Mouse (Mus musculus): ENCODE results near the gene Tecpr2. TPM values are rescaled to one million over a fixed set of nuclear protein-coding genes. Genes with fewer than 3 reads are reported as not detected.
"Not testable (repeated sequence)": the region's sequence is repeated elsewhere in the genome, so short reads cannot be mapped to it uniquely, and the experiment has no call there.

The Tecpr2 gene
- 10 to 100 TPM; 40.1 to 46.1 (median 44.4) TPM for total RNA-seq (2022)

DNA sequence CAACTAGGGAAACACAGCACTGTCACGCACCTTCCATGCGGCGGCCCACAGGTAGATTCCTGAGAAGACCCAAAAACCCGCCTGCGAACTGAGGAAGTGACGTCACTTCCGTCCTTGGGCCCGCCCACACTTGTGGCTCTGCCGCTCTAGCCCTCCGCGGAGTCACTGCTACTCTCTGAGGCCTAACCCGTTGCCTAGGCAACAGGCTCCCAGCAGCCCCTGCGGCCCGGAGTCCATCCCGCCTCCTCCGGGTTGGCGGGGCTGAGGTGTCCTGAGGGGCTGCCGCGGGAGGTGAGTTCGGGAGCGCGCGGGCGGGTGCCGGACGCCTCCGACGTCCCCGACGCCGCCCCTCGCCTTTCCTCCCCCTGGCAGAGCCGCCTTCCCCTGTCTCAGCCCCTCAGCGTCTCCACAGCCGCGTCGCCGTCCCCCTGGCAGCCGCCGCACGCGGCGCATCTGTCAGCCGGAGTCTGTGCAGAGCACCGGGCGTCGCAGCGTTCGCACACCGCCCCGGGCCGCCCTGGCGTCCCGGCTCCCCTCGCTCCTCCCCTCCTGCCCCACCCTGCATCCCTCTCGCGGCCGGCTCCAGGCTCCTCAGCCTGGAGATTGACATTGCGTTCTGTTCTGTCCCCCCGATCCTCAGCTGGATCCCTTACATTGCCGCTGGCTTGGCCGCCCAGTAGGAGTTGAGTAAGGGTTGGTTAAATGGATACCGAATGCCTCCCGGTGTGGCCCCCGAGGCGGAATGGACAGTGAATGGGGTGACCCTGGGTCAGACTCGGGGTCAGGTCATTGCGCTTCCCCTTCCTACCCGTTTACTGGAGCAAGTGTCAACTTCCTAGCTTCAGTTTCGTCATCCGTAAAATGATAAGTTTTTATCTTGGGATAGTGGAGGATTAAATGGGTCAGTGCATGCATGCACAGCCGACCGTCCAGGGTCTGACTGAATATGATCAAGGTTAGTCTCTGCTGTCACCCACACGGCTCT lies at the start of gene Tecpr2, which contains the start of gene Cinp:
Gene Tecpr2 (plus strand): TSS at position 229 of the 985 bp plus-strand sequence.
Gene Cinp (minus strand): TSS at position 110 of the 985 bp plus-strand sequence.
- DNase-seq (ENCODE audit: low spot score in 2 of 2): peak; percentile 96 to 97

DNA sequence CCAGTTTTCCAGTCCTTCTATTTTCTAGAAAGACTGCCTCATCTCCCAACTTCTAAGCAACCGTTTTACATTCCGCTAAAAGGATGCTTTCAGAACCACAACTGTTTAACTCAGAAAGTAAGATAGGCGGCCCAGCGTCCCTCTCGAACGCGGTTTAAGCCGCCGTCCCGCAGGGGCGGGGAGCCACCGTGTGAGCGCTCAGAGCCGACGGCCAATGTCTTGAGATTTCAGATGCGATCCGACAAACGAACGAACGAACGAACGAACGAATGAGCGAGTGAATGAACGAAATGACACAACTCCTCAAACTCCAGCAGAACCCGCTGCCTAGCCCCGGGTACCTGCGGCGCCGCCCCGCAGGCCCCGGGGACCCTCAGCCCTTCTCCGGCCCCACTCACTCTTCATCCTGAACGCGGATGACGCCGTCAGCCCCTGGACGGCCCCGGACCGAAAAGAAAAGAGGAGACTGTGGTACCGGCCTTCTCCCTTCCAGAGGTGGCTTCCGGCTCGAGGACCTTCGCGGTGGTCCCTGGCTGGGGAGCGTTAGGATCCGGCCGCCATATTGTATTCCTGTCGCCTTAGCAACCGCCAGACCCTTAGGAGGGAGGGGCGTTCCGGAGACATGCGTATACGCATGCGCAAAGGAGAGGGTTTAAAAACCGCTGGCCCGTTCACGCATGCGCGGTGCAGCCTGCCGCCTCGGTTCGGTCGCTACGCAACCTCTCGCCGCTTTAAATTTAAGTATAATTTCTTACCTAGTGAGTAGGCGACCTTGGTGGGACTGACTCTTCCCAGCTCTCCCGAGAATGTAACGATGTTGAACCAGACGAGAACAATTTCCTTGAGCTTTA lies 48.5 kb upstream of the Tecpr2 start, which contains the start of gene Mok:
Gene Mok (minus strand): TSS at position 592 of the 851 bp plus-strand sequence.
- DNase-seq (ENCODE audit: low spot score in 2 of 2): peak; percentile 91 to 96

GRCm38 (mm10) chr12:110841731-110842493 lies 47.2 kb upstream of the Tecpr2 start:
- DNase-seq (ENCODE audit: low spot score in 2 of 2): no peak

- DNase-seq (ENCODE audit: low spot score in 2 of 2): peak in 1 of 2 experiments; percentile 87
These were observed 45.6 kb upstream of the Tecpr2 start for GRCm38 (mm10) chr12:110843194-110844048.

DNA sequence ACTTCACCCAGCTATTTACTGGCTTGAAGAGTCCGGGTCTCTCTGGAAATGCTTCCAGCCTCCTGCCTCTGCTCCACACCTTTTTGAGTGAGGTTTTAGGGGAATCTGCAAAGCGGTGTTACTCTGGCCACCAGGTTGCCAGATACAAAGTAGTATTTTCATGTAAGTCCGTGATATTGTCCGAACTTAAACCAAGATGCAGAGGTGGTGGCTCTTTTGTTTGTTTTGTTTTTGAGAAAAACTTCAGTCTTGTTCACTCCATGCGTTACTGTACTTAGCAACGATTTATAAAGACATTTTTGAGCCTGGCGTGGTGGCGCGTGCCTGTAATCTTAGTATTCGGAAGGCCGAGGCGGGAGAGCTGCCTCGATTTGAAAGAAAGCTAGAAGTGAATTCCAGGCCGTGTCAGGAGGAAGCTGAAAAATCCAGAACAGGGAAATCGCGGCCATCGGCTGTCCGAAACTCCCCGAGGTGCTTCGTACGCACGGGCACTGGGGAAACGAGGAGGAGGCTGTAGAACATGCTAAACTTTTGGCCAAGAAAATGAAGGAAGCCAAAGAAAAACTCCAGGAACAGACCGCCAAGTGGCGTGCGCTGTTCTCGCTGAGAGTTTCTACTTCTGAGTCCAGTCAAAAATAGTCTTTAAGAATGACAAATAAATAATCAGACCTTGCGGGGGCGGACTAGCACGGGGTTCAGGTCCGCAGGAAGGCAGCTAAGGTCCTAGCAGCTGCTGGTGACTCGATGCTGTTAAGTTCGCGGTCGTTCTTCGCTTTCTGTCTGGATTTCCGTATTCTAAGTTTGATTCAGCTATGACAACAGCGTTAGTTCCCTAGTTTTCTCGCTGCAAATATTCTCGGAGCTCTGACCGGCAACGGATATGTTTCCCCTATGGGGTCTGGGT lies 44.6 kb upstream of the Tecpr2 start:
- DNase-seq (ENCODE audit: low spot score in 2 of 2): no peak

DNA sequence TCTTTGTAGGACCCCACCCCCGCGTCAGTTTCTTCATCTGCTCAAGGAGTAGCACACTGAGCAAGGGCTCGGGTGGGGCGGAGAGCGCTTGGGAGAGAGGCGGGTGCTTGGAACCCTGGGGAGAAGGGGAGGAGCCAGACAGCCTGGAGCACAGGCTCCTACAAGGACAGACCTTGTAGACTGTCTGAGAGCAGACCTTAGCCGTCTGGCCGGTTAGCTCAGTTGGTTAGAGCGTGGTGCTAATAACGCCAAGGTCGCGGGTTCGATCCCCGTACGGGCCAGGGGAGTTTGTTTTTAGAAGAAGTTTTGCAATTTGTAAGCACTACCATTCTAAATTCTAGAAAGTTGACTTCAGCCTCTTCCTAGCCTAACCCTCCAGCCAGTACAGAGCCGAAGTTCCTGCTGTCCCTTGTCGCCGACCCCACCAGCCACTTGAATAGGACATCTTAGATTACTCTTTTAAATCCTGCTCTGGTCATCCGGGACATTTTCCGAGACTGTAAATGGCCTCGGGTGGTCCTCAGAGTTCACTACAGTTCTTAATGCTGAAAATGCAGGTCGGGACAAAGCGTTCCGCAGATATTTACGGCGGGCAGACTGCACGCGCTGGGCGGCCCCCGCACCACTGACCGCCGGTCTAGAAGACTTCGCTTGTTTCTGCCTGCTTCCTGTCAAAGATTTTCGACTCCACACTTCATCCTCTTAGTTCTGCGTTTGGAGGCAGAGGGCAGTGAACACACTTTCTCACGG lies 43.8 kb upstream of the Tecpr2 start:
- DNase-seq (ENCODE audit: low spot score in 2 of 2): peak; percentile 77 to 88

- DNase-seq (ENCODE audit: low spot score in 2 of 2): no peak
These were observed 42.8 kb upstream of the Tecpr2 start for GRCm38 (mm10) chr12:110846191-110846765.

DNA sequence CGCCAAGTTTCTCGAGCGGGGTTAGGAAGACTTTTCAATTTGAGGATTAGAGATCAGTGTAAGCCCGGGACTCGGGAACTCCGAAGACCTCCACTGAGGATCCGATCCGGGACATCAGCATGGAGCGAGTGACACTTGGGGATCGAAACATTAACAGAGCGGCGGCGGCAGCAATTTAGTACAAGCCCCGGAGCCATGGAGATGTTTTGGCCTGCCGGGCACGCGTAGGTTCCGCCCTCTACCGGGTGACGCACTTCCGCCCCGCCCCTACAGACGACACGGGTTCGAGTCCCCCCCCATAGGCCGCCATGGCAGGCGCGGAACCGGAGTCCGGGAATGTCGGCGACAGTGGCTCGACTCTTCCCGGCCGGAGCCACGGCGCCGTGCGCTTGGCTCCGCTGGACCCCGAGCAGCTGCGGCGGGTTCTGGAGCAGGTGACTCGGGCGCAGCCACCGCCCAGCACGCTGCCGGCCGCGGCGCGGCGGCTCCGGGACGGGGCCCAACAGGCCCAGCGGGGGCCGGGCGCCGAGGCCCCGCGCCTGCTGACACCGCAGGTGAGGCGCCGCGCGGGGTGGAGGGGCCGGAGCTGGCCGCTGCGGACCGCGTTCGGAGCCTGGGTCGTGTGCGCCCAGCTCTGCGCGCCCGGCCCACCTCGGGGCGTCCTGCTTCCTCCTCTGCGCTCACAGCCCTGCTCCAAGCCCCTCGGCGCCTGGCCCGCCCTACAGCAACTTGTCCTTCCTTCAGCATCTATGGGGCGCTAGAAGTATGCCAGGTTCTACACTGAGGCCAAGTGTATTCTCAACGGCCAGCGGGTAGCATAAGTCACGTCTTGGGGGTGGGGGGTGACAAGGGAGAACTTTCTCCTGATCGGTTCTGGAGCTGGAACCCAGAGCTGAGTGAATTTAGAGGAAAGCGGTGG lies 38.8 kb upstream of the Tecpr2 start, which contains the start of gene Zfp839:
Gene Zfp839 (plus strand): TSS at position 244 of the 919 bp plus-strand sequence.
- peak; percentile 77 to 84 for DNase-seq (ENCODE audit: low spot score in 2 of 2)

DNA sequence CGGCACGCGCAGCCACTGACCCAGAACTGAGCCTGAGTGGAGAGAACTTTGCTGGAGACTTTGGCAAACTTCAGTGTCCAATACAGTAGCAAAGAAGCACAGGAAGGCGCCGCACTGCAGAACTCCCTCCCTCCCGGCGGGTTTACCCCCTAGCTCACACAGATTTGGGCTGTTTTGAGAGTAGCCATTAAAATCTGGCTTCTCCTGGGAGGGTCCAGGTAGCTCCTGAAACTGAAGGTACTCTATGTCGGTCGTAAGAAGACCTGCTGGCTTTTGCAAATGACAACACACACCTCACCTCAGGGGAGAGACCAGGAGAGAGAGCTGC lies 38.2 kb upstream of the Tecpr2 start:
- DNase-seq (ENCODE audit: low spot score in 2 of 2): no peak

DNA sequence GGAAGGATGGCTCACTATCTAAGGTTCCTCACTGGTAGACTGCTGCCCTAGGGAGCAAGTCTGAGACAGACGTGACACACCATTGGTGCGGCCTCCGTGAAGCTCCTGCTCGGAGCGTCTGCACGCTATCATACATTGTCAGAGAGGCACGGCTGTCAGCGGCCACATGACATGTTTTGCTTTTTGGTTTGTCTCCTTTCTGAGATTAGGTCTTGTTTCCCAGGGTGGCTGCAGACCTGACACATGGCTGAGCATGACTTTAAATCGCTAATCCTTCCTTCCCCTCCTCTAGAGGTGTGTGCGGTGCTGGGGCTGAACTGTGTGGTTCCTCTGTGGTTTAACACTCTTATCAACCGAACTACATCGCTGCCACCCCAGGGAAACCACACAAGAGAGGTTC lies 37.6 kb upstream of the Tecpr2 start:
- no peak for DNase-seq (ENCODE audit: low spot score in 2 of 2)

GRCm38 (mm10) chr12:110851923-110852322 lies 37.1 kb upstream of the Tecpr2 start:
- no peak for DNase-seq (ENCODE audit: low spot score in 2 of 2)

- no peak for DNase-seq (ENCODE audit: low spot score in 2 of 2)
These were observed 34.0 kb upstream of the Tecpr2 start for GRCm38 (mm10) chr12:110854786-110855737.

DNA sequence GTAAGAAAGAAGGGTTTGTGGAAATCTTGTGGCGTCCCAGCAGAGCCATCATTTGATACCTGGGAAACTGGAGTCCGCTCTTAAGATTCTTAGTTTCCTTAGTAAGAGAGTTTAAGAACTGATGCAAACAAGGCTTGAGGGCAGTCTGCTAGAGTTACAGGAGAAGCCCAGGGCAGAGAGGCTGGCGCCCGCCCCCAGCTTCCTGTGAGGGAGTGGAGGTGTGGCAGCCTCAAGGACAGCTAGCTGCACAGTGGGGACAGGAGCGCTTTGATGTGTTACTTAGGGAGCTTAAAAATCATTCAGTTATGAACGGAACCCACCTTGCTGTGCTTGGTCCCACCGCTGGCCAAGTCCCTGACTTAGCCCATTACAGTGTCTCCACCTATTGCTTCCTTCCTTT lies 31.9 kb upstream of the Tecpr2 start:
- DNase-seq (ENCODE audit: low spot score in 2 of 2): no peak

DNA sequence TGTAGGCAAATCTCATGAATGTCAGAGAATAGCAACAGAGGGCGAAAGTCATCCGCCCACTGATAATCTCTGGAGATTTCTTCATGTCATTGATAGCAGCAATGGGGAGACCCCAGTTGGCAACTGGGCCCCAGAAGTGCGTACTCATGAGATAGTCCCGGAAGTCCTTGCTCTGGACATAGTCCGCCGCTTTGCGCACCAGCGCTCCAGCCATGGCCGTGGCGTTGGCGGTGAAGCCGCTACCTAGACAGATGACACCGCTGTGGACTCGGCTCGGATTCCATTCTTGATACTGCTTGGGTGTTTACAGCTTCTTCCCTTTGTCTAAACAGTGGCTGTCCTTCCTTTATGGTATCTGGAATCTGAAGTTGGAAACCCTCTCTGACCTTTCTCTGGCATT lies 30.4 kb upstream of the Tecpr2 start:
- DNase-seq (ENCODE audit: low spot score in 2 of 2): not testable (repeated sequence)

DNA sequence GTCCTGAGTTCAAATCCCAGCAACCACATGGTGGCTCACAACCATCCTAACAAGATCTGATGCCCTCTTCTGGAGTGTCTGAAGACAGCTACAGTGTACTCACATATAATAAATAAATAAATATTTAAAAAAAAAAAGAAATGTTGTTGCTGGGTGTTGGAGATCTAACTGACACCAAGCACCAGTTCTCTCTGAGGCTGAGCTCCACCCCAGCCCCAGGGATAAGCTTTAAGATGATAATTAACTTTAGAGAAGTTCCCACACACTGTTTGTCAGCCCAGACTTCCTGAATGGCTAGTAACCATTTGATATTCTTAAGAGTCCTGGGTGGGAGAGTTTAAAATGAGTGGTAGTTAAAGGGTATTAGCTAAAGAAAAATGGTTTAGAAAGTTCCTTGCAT lies 28.8 kb upstream of the Tecpr2 start:
- no peak for DNase-seq (ENCODE audit: low spot score in 2 of 2)

DNA sequence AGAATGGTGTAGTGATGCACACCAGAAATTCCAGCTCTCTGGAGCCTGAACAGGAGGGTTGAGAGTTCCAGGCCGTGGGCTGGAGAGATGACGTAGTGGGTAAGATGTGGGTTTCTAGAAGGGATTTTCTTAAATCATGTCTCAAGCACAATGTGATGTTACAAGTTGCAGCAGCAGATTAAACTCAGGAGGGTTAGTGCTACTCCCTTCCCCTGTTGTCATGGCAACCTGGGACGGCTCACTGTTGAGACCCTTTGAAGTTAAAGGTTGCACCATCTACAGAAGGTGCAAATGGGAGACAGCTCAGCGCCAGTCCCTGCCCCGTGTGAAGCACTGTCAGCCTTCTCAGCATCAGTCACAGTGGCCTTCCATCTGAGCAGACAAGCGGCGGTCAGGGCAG lies 27.8 kb upstream of the Tecpr2 start:
- DNase-seq (ENCODE audit: low spot score in 2 of 2): no peak

Measured in layer of hippocampus, adult 8-10 months (tissue).